Mouse (Mus musculus): ENCODE data around the gene Abca8b.
A peak's percentile ranks its signal among the peaks of the same experiment; 100 is the strongest.
"Not testable (repeated sequence)": the region's sequence is repeated elsewhere in the genome, so short reads cannot be mapped to it uniquely, and the experiment has no call there.

Abca8b gene

DNA sequence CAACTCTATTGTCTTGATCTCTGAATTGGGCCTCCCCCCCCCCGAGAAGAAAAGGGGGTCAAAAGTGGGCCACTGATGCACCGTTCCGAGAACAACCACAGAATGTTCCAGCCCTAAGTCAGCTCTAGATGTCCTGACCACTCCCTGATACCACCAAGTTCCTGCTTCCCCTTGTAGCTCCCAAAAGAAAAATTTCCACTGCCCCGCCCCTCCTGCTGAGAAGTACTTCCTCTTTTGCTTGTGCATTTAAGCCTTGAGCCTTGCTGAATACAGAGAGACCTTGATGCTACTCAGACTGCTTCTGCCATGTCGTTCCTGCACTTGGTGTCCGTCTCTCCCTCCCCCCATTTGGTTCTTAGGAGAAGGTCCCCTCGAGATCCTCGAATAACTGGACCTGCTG, 82.5 kb downstream of the Abca8b start:
- DNase-seq = not testable (repeated sequence)

DNA sequence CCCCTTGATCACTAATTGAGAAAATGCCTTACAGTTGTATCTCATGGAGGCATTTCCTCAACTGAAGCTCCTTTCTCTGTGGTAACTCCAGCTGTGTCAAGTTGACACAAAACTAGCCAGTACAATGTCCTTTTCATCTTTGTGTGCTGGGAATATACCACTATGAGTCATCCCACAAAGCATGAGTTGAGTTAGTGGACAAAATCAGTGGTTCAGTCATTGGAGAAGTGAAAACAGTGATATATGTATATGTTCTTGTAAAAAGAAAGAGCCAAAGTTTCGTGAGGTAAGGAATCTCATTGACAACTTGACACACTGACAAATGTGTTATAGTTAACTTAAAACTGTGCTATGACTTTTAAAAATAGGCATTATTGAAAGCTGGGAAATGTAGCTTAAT, 83.5 kb downstream of the Abca8b start:
- not testable (repeated sequence) for DNase-seq

DNA sequence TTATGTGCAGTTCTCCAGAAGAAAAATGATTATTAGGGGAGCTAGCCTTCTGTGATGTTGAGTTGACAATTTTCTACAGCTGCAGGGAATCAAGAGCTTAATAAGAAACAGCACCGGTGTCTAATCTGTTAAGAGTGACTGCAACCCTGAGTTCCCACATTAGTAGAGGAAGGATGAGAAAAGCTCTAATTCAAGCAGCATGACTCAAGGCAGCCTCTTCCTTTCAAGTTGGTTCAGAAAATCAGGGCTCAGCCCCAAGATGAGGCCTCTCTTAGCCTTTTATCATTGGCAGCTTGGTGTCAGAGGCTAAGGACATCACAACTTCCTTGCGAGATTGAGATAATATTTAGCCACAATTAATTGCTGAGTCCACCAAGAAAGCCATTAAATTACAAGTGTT, 85.8 kb downstream of the Abca8b start:
- DNase-seq = no peak

DNA sequence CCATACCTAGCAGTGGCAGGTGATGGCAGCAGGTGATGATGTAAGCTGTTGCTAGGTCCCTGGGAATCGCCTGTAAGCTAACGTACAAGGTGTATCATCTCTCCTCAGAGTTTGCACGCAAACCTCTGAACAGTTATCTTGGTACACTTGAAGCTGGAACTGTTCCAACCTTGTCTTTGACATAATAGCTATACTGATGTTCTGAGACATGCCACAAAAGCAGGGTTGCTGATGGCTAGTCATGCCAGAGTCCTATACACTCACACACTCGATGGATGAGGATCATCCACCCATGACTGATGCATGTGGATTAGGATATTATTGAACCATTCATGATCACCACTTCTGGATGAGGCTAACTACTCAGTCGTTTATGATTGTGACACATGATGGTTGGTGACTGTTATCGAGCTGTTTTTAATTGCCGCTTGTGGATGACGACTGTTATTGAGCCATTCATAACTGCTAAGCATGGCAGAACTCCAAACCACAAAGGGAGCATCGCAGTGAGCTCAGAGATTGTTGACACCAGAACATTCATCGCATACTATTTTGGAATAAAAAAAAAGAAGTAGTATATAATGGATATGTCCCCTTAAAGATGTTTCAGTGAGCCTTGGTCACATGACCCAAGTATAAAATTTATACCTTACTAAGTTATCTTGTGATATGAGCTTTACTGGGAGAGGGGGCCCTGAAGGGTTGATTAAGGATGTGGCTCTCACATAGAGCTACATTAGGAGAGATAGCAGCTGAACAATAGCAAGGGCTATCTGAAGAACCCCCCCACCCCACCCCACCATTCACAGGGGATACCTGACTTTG, 87.2 kb downstream of the Abca8b start:
- no peak for DNase-seq

DNA sequence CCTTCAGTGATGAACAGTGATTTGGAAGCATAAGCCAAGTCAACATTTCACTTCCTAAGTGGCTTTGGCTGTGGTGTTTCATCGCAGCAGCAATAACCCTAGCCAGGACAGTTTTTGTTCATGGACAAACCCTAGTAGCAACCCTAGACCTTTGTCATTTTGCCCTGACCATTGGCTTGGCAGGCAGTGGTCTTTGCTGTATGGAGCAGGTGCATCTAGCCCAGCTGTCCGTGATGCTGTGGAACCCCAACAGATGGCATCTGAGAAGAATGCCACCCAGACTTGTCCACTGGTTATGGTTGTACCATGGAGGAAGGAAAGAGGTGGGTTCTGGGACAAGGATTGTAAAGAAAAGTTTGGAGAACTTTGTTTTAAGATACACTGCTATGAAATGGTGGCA, 88.1 kb downstream of the Abca8b start:
- no peak for DNase-seq

DNA sequence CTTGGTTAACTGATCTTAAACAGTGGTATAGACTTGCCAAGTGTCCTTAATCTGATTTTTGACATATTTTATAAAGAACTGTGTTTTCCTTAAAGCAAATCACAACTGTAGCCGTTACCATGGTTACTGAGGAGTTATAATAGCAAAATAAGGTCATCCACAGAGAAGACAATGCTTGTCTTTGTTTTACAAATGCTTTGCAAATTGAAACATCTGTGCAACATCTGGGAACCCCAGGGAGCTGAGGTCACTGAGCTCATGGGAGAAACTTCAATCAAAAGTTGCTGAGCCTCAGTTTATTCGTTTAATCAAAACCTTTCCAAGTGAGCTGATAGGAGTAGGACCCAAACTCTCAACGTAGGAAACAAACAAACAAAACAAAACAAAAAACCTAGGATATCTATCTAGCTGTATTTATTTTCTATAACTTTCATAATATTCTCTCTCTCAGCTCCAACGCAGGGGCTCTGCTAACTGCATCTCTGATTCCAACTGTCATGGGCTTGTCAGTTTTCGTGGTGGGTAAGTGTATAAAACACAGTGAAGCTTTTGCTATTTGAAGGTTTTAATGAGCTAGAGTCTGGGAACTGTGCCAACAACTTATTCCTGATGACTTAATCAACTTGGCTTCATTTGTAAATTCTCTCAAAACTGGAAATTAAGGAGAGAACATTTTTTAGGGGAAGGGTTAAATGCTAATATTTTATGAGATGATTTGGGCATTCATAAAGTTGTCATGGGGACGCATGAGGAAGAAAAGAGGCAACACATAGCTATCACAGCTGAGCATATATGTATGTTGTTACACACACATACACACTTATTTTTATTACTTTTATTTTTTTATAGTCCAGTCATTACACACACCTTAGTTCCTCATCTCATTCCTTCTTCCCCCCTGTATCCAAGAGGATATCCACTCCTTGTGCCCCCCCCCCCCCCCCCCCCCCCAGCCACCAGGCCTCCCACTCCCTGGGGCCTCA, 92.7 kb downstream of the Abca8b start:
- peak; percentile 6 for DNase-seq

DNA sequence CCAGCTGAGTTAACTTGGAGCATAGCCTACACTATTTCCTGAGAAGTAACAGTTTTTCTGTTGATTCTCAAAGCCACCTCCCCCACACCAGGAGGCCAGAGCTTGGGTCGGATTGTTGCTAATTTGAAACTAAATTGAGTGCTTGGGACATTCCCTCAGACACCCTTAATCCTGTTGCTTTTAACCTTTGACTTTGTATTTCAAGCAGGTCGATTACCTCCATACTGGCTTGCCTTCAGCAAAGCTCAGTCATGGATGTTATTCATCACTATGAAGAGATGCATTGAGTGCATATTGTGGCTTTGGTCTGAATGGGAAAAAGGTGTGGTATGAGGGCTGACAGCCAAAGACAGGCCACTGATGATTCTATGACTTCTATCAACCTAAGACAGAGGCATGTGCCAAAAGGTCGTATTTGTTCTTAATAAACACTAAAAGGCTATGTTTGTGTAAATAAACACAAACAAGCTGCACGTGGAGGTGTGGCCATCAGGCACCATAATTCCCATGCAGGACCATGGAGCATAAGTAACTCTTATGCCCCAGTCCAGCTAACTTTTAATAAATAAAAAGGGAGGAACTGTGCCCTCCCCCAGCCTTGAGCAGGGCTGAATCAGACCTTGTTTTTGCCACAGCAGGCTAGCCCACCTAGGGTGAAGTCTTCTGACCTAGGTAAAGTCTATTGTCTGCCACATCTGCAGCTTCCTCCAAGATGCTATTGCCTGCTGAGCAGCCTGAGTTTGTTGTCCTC, 95.0 kb downstream of the Abca8b start:
- DNase-seq = no peak

DNA sequence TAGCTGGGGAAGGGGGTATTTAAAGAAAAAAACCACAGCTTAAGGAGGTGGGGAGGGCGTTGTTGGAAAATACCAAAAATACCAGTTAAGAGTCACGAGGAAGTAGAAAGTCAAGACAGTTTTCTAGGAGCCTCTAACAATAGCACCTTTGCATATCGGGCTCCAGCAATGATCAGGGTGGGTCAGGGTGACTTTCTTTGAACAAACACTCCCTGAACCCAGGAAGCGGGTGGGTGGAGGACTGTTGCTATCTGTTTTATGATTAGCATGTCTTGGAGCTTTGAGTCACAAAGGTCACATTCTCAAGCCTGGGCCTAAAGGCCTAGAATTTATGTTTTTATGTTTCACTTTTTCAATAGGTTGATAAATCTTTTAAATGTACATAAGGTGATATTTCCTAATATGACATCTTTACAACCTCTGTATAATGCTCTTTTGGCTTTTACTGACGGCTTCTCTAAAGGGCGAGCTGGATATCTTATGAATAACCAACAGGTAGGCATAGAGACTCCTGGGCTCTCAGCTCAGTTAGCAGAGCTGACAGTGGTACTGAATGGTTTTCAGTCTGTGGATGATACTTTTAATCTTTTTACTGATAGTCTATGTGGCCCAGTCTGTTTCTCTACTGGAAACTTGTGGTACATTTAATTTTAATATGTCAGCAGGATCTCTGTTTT, 96.7 kb downstream of the Abca8b start:
- no peak for DNase-seq

DNA sequence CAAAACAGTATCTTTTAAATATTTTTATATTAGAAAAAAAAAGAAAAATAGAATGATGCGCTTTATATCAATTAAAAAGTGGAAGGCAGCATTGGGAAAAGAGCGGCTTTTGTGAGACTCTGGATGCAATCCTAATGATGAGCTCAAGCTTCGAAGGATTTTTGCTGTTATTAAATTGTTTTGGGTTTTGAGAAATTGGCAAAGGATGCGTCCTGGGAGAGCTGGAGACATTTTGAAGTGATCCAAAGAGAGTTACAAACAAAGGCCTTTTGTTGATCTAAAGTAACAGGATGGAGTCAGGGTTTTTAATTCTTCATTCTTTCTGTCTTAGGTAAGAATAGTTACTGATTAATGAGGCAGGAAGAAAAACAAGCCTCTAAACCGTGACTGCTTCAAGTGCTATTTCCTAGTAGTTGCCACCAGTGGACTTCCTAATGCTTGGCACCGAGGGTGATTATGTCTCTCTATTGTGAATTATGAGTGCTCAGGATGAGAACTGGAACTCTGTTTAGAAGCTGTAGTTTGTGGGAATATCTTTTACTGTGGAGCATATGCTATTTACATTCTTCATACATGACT, 99.6 kb downstream of the Abca8b start:
- DNase-seq = no peak

DNA sequence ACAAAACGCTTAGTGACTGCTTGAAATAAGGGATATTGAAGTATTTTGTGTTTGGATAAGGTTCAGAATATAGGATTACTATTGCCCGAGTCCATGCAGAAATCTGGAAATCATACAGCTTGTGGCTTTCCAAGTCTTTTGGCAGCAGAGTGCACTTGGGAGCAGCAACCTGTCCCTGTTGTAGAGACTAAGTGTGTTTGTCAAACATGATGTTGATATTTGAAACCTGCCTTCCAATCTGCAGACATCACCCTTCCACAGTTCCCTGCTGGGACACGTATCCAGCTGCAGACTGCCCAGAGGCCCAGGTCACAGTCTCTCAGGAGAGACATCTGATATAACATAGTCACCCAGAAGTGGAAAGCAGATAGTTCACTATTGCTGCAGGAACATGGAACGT, 100.1 kb downstream of the Abca8b start:
- no peak for DNase-seq

DNA sequence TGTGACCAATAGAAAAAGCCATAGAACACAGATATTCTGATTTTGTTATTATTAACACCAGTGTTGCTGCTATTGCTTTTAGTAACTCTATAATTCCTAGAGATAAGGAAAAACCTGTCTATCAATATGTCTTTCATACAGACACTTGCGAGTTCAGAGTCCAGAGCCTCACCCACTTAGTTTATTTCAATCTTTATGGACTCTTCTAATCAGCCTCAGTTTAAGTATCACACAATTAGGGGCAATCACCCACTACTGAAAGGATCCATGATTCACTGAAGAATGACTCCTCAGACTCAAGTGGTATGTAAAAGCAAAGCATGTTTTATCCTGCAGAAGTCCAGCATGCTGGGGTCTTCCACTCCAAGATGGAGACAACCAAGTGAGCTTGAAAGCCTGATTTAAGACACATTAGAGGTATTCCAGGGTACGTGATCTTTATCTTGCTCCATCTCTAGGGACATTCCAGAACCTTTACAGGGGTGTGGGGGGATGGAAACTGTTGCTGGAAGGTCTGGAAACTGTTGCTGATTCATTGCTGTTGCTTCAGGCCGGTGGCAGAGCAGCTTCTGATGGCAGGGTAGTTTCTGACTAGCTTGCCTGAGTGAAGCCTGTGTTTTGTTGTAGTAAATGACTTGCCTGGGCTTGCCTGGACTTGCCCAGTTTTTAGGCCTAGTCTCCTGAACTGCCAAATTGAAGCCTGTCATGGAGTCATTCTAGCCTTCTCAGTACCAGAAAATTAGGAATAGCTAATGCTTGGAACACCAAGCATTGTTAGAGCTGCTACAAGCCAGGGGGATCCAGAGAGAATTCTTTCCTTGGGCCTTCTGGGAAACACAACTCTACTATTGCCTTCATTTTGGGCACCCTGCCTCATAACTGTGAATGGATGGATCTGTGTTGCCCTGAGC, 101.5 kb downstream of the Abca8b start:
- no peak for DNase-seq

DNA sequence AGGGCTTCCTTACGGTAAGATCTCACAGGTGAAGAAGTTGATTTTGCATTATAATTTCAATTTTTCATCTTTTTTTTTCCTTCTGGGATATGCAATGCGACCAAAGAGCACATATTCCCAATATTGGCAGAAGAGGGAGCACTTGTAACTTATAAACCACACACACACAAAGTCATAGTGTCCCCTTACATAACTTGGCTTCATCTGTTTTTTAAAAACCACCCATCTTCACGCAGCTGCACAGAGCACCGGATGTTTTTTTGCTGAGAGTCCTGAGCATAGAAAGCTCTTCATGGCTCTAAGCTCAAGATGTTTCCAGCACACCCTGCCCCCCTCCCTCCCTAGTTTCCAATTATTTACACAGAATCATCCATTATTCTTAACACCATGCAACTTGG, 103.7 kb downstream of the Abca8b start:
- DNase-seq = peak; percentile 32

DNA sequence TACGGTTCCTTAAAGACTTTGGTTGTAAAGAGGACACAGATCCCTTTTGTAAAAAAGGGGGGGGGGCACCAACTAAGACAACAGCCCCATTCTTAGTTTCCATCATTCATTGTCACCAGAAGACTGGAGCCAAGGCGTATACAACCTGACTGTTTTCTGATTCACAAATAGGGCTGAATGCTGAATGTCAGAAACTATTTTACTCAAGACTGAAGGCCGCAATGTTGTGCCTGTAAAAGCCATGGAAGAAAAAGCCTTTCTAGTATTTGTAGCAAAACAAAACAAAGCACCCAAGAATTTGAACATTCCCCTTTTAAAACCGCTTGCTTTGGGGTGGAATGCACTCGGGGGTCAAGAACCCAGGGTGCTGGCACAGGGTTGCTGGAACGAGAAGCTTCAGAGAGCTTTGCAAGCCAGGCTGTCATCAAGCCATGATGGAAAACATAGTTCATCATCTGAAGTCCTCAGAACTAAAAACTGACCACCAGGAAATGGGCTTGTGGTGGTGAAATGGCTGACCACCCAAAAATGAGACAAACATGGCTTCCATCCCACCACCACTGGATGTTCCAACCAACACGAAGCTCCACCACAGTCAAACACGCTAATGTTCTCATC, 104.2 kb downstream of the Abca8b start:
- no peak for DNase-seq

DNA sequence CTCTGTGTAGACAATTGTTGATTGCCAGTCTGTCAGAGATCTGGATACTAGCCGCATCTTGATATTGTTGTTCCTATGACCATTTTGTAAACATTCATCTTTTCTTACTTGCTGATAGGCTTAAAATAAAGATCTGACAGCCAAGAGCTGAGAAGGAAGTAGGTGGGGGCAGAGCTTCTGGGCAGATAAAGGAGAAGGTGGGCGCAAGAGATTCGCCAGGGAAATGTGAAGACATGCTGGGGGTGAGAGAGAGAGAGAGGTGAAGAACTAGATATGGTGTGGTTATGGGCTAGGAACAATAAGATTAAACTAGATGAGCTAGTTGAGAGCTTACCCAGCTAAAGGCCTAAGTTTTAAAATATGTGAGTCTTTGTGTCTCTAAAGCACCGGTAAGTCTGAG, 106.0 kb downstream of the Abca8b start:
- no peak for DNase-seq

DNA sequence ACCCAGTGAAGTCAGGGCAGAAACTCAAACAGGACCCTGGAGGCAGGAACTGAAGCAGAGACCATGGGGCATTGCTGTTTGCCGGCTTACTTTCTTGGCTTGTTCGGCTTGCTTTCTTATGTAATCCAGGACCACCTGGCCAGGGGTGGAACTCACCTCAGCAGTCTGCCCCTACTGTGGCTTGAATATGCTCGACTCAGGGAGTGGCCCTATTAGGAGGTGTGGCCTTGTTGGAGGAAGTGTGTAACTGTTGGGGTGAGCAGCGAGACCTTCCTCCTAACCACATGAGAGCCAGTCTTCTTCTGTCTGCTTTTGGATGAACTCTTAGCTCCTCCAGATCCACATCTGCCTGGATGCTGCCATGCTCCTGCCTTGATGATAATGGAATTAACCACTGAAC, 108.9 kb downstream of the Abca8b start:
- DNase-seq = no peak

DNA sequence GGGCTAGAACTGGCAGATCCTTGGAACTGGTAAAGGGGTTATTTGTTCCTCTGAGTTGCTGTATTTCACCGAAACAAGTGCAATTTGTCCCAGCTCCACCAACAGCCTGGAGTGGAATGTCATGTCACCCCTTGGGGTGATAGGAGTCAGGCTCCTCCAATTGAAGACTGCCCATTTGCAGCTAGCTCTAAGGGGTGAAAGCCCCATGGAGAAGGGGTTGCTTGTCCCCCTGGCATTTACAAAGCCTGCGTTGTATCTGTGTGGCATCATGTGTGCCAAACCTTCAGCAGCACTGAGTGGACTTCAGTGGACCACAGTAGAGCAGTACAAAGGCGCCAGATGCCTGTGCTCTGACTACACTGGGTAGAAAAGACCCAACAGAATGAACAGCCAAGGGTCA, 110.1 kb downstream of the Abca8b start:
- DNase-seq = no peak

DNA sequence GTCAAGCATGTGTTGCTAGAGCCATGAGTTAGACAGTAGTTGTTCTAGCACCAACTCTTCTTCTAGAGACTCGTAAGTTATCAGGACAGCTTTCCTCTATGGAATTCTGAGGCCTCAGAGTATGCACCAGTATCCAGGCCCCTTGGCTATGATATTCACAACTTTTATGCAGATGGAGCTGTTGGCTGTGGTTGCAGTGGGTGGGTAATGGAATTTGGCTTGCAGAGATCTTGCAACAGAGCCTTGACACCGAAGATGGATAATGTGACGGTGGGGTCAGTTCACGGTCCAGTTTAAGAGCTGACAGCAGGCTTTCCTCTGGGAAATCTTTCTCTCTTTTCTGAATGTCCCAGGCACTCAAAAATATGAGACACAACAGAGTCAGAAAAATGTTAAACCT, 110.8 kb downstream of the Abca8b start:
- no peak for DNase-seq

DNA sequence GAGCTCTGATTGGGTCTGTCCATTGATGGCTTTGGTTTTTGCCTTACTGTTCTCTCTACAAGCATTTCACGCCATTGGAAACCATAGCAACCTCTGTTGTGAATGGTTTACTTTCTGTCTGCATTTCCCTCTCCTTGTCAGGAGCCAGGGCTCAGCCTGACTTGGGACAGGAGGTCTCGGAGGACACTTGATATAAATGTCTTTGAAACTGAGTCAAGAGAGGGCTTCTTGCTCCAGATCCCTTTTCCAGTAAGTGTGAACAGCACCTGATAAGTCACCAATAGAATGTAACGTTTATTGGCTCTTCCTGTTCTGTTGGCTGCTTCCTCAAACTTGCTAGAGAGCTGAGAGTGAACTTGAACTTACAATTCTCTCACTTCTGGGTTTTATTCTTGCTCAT, 111.5 kb downstream of the Abca8b start:
- no peak for DNase-seq

Measured in right cerebral cortex, adult 18-20 months (tissue).